Mouse (Mus musculus) kidney, postnatal 25 days (tissue): ENCODE data around the gene Sec1.

ENCODE experiments used
- DNase-seq, 2 experiments: peaks; one replicate each; pipeline ENCODE4 v3.0.0; 2021; ENCODE audit warnings: mixed read lengths in 2 of 2

The Sec1 gene

GRCm38 (mm10) chr7:45704046-45704559, 9.9 kb upstream of the Sec1 start:
- DNase-seq, result peak; percentile 66 to 86

- peak in 1 of 2 experiments; percentile 68 for DNase-seq
Observed at GRCm38 (mm10) chr7:45703521-45704033, 9.4 kb upstream of the Sec1 start.

- peak in 1 of 2 experiments; percentile 49 for DNase-seq
Observed at GRCm38 (mm10) chr7:45702809-45703520, 8.8 kb upstream of the Sec1 start.

GRCm38 (mm10) chr7:45702316-45702715, 8.1 kb upstream of the Sec1 start:
- DNase-seq, result peak in 1 of 2 experiments; percentile 46

GRCm38 (mm10) chr7:45701607-45702006, 7.4 kb upstream of the Sec1 start:
- DNase-seq, result peak in 1 of 2 experiments; percentile 54

GRCm38 (mm10) chr7:45701072-45701471, 6.9 kb upstream of the Sec1 start:
- peak in 1 of 2 experiments; percentile 65 for DNase-seq

- DNase-seq, result peak; percentile 86 to 87
Observed at GRCm38 (mm10) chr7:45700301-45701015, 6.3 kb upstream of the Sec1 start.

- peak in 1 of 2 experiments; percentile 49 for DNase-seq
Observed at GRCm38 (mm10) chr7:45699523-45700141, 5.4 kb upstream of the Sec1 start, which contains the start of gene Car11. Car11 (plus strand) TSS chr7:45699843.

GRCm38 (mm10) chr7:45697894-45698293, 3.7 kb upstream of the Sec1 start:
- no peak for DNase-seq

- DNase-seq, result no peak
Observed at GRCm38 (mm10) chr7:45695098-45695497, 896 bp upstream of the Sec1 start.

- no peak for DNase-seq
Observed at GRCm38 (mm10) chr7:45692364-45692763, 1.8 kb downstream of the Sec1 start.

- no peak for DNase-seq
Observed at GRCm38 (mm10) chr7:45689800-45690199, 4.4 kb downstream of the Sec1 start.

- no peak for DNase-seq
Observed at GRCm38 (mm10) chr7:45689099-45689498, 5.1 kb downstream of the Sec1 start.

GRCm38 (mm10) chr7:45686841-45687240, 7.4 kb downstream of the Sec1 start:
- peak in 1 of 2 experiments; percentile 33 for DNase-seq

- DNase-seq, result no peak
Observed at GRCm38 (mm10) chr7:45685811-45686210, 8.4 kb downstream of the Sec1 start.

- DNase-seq, result no peak
Observed at GRCm38 (mm10) chr7:45683396-45684050, 10.7 kb downstream of the Sec1 start, which contains the start of gene Ntn5. Ntn5 (plus strand) TSS chr7:45684022.

- DNase-seq, result peak; percentile 91 to 93
Observed at GRCm38 (mm10) chr7:45682144-45683126, 11.8 kb downstream of the Sec1 start.

GRCm38 (mm10) chr7:45681046-45681736, 13.0 kb downstream of the Sec1 start:
- DNase-seq, result no peak

- peak; percentile 35 to 74 for DNase-seq
Observed at GRCm38 (mm10) chr7:45679966-45680621, 14.1 kb downstream of the Sec1 start.

- no peak for DNase-seq
Observed at GRCm38 (mm10) chr7:45678513-45678912, 15.7 kb downstream of the Sec1 start.
